Mouse (Mus musculus) cerebellum, adult 11 months (tissue): ENCODE data around the gene Aimp1.

Source experiments
- DNase-seq: peaks from one replicate; pipeline ENCODE4 v3.0.0; 2022

The Aimp1 gene

GRCm38 (mm10) chr3:132684231-132684928, at the start of gene Aimp1:
TSS of gene Aimp1 (minus strand) at chr3:132684370.
- DNase-seq, result no peak

GRCm38 (mm10) chr3:132724326-132724725, 40.2 kb upstream of the Aimp1 start:
- no peak for DNase-seq

- DNase-seq, result no peak
These were observed 33.1 kb upstream of the Aimp1 start for GRCm38 (mm10) chr3:132717316-132717715.

- DNase-seq, result no peak
These were observed 29.7 kb upstream of the Aimp1 start for GRCm38 (mm10) chr3:132713913-132714312.

- DNase-seq, result no peak
These were observed 22.8 kb upstream of the Aimp1 start for GRCm38 (mm10) chr3:132706977-132707376.

- no peak for DNase-seq
These were observed 20.0 kb upstream of the Aimp1 start for GRCm38 (mm10) chr3:132704216-132704615.

- no peak for DNase-seq
These were observed 17.2 kb upstream of the Aimp1 start for GRCm38 (mm10) chr3:132701368-132701767.

GRCm38 (mm10) chr3:132683447-132684230, 531 bp downstream of the Aimp1 start, which contains the start of gene Tbck:
TSS of gene Tbck (plus strand) at chr3:132684144.
- DNase-seq, result peak; percentile 92

- no peak for DNase-seq
These were observed 6.7 kb downstream of the Aimp1 start for GRCm38 (mm10) chr3:132677494-132677893.

GRCm38 (mm10) chr3:132655955-132656354, 28.2 kb downstream of the Aimp1 start:
- no peak for DNase-seq

GRCm38 (mm10) chr3:132653959-132654358, 30.2 kb downstream of the Aimp1 start:
- DNase-seq, result no peak

GRCm38 (mm10) chr3:132651776-132652175, 32.4 kb downstream of the Aimp1 start:
- no peak for DNase-seq

GRCm38 (mm10) chr3:132650191-132650590, 34.0 kb downstream of the Aimp1 start:
- no peak for DNase-seq

GRCm38 (mm10) chr3:132649368-132649767, 34.8 kb downstream of the Aimp1 start:
- no peak for DNase-seq

- no peak for DNase-seq
These were observed 37.4 kb downstream of the Aimp1 start for GRCm38 (mm10) chr3:132646814-132647213.

GRCm38 (mm10) chr3:132644071-132644470, 40.1 kb downstream of the Aimp1 start:
- DNase-seq, result no peak

- DNase-seq, result no peak
These were observed 47.1 kb downstream of the Aimp1 start for GRCm38 (mm10) chr3:132637080-132637479.

- no peak for DNase-seq
These were observed 50.9 kb downstream of the Aimp1 start for GRCm38 (mm10) chr3:132633261-132633660.

- DNase-seq, result no peak
These were observed 54.5 kb downstream of the Aimp1 start, which contains the start of gene Gimd1 for GRCm38 (mm10) chr3:132629601-132630239. TSS of gene Gimd1 (plus strand) at chr3:132629820.

- DNase-seq, result no peak
These were observed 55.4 kb downstream of the Aimp1 start for GRCm38 (mm10) chr3:132628741-132629140.
